In genomic region chr13:74356491-74356890, GRCm38 (mm10) we compare ENCODE assay signal across 28 mouse cellular contexts. TPM values are rescaled to one million over a fixed set of nuclear protein-coding genes. Genes with fewer than 3 reads are reported as not detected.
"Had no signal": no experiment of that assay in that cellular context is flagged by ENCODE, and none has a peak within 500 bp of the region (broad histone marks: within the 10 kb centered on the region; RNA-seq: fewer than 3 reads in every experiment).

No protein-coding gene starts in this region.

- DNase-seq: gastrocnemius, postnatal 14 days; gastrocnemius, postnatal 36 days; heart, adult 18-20 months; heart, postnatal 10 days; heart, postnatal 36 days; kidney, adult 11 months; kidney, adult 9 months; kidney, postnatal 14 days; kidney, postnatal 36 days; layer of hippocampus, adult 9-11 months; layer of hippocampus, postnatal 36 days; left cerebral cortex, postnatal 4 days had no signal

RNA-seq across cellular contexts. Expression of gene Lrrc14b, which starts 7.3 kb away (rescaled TPM):
- total RNA-seq: hematopoietic stem cell, adult 5-6 weeks; layer of hippocampus, adult 18-20 months; layer of hippocampus, postnatal 36 days; left cerebral cortex, postnatal 10 days; left cerebral cortex, postnatal 4 days had no signal
- polyA plus RNA-seq: hindbrain, embryonic 11.5 days; hindbrain, embryonic 13.5 days; hindbrain, embryonic 15.5 days; hindbrain, postnatal 0 days; intestine, embryonic 14.5 days; intestine, embryonic 16.5 days; kidney, embryonic 15.5 days; kidney, postnatal 0 days; limb, embryonic 11.5 days; limb, embryonic 13.5 days; limb, embryonic 15.5 days; liver, embryonic 12.5 days; liver, embryonic 16.5 days had no signal
